Comparison of ENCODE assay signal across 24 mouse cellular contexts in the genomic region with DNA sequence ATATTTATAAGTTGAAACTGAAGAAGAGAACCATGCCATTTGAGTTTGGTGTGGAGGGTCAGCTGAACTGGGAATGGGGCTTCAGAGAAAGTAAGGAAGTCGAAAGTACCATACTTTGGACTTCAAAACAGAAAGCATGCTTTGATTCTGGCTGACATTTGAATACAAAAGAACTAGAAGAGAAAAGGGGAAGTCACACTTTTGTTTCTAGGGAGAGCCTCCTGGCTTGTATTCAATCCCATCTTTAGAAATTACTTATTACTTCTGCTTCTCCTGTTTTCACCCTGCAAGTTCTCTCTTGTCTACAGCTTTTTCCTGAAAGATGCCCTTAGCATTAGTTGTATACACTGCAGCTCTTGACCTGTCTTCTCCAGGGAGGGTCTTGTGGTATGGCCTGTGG. TPM values are rescaled to one million over a fixed set of nuclear protein-coding genes. Genes with fewer than 3 reads are reported as not detected.
A peak's percentile ranks its signal among the peaks of the same experiment; 100 is the strongest.
DNase-seq lines count a peak whose midpoint lies in the region; ATAC-seq and TF ChIP-seq lines count a peak whose summit lies in the region.
"Had no signal": no experiment of that assay in that cellular context is flagged by ENCODE, and none has a peak within 500 bp of the region (broad histone marks: within the 10 kb centered on the region; RNA-seq: fewer than 3 reads in every experiment).

No protein-coding gene starts in this region.

- DNase-seq in midbrain, embryonic 11.5 days (ENCODE audit: low spot score, missing footprints) = peak; percentile 73
- no peak for DNase-seq in c-Kit-positive CD71-positive TER-119-positive erythroid progenitor cells, embryonic 14.5 days (ENCODE audit: low spot score)
- no peak for DNase-seq in hindbrain, embryonic 11.5 days (ENCODE audit: low spot score)
- no peak for DNase-seq in cerebellum, adult 18-20 months
- DNase-seq: adrenal gland, adult 8-10 months; adrenal gland, postnatal 36 days; cerebellum, adult 2 months; cerebellum, postnatal 10 days; embryo, embryonic 11 days; gastrocnemius, adult 2 months; gastrocnemius, postnatal 25 days; heart, adult 18-20 months; heart, postnatal 14 days had no signal

- ATAC-seq in midbrain, embryonic 11.5 days (ENCODE audit: low FRiP score) = no peak
- ATAC-seq in midbrain, embryonic 16.5 days = no peak
- ATAC-seq in hindbrain, embryonic 11.5 days (ENCODE audit: low FRiP score) = no peak
- ATAC-seq: forebrain, embryonic 14.5 days; inflammation-experienced regulatory T-cells, adult 6 months had no signal

- H3K4me2 ChIP-seq in midbrain, embryonic 11.5 days = no peak overlapping the region
- no peak overlapping the region for H3K4me2 ChIP-seq in midbrain, embryonic 16.5 days (ENCODE audit: low read length)
- no peak overlapping the region for H3K4me2 ChIP-seq in hindbrain, embryonic 11.5 days (replicated peaks; ENCODE audit: low read depth, low read length)
- H3K4me2 ChIP-seq: embryonic facial prominence, embryonic 15.5 days; heart, embryonic 15.5 days; hindbrain, embryonic 15.5 days had no signal

- no peak overlapping the region for H3K27ac ChIP-seq in midbrain, embryonic 11.5 days (ENCODE audit: low read depth, low read length)
- no peak overlapping the region for H3K27ac ChIP-seq in midbrain, embryonic 16.5 days (ENCODE audit: low read length)
- peak overlapping the region; percentile 46; the same call in 1 of the 2 replicates for H3K27ac ChIP-seq in bone marrow, adult 2 months (ENCODE audit: control insufficient read depth, insufficient read depth, low read depth, low read length, poor library complexity)
- H3K27ac ChIP-seq in macrophage = peak overlapping the region; percentile 45
- no peak overlapping the region for H3K27ac ChIP-seq in hindbrain, embryonic 11.5 days (ENCODE audit: low read depth, low read length)
- H3K27ac ChIP-seq: embryonic facial prominence, embryonic 15.5 days; forebrain, embryonic 10.5 days; gastrocnemius, adult 2 months; heart, embryonic 10.5 days; heart, embryonic 15.5 days; hindbrain, embryonic 15.5 days had no signal

- TF ChIP-seq POLR2A in bone marrow, adult 2 months (IDR thresholded peaks at IDR 0.05; ENCODE audit: borderline replicate concordance, control insufficient read depth, low read depth, low read length) = no peak

- no peak overlapping the region for H3K4me3 ChIP-seq in midbrain, embryonic 11.5 days (ENCODE audit: low read depth, low read length)
- H3K4me3 ChIP-seq in midbrain, embryonic 16.5 days (ENCODE audit: low read depth, low read length) = no peak overlapping the region
- H3K4me3 ChIP-seq in bone marrow, adult 2 months (replicated peaks; ENCODE audit: control insufficient read depth, low read depth, low read length) = no peak overlapping the region
- no peak overlapping the region for H3K4me3 ChIP-seq in macrophage (ENCODE audit: inconsistent target)
- H3K4me3 ChIP-seq in hindbrain, embryonic 11.5 days (ENCODE audit: low read depth, low read length) = no peak overlapping the region
- H3K4me3 ChIP-seq: embryonic facial prominence, embryonic 15.5 days; erythroblast, embryonic 14.5 days; forebrain, embryonic 10.5 days; gastrocnemius, adult 2 months; heart, embryonic 10.5 days; heart, embryonic 15.5 days; hindbrain, embryonic 15.5 days had no signal

- no peaks in the 10 kb centered on the region for H3K27me3 ChIP-seq in midbrain, embryonic 11.5 days (ENCODE audit: control insufficient read depth, insufficient read depth, low read length)
- H3K27me3 ChIP-seq in midbrain, embryonic 16.5 days (ENCODE audit: control insufficient read depth, insufficient read depth, low read depth, low read length) = no peaks in the 10 kb centered on the region
- no peaks in the 10 kb centered on the region for H3K27me3 ChIP-seq in hindbrain, embryonic 11.5 days (ENCODE audit: control insufficient read depth, insufficient read depth, low read length)
- H3K27me3 ChIP-seq: embryonic facial prominence, embryonic 15.5 days; heart, embryonic 15.5 days; hindbrain, embryonic 15.5 days had no signal

- WGBS in midbrain, embryonic 11.5 days = 78% methylated on average over 1 of the region's 1 CpGs
- 74% methylated on average over 1 of the region's 1 CpGs for WGBS in midbrain, embryonic 16.5 days
- 7% methylated on average over 1 of the region's 1 CpGs for WGBS in bone marrow, adult 2 months
- 0% methylated on average over 1 of the region's 1 CpGs for WGBS in macrophage (ENCODE audit: missing documents)
- WGBS in hindbrain, embryonic 11.5 days = 72% methylated on average over 1 of the region's 1 CpGs

- no peaks in the 10 kb centered on the region for H3K9me3 ChIP-seq in midbrain, embryonic 11.5 days (ENCODE audit: control insufficient read depth, low read length)
- no peaks in the 10 kb centered on the region for H3K9me3 ChIP-seq in midbrain, embryonic 16.5 days (replicated peaks; ENCODE audit: control insufficient read depth, low read length, poor library complexity, severe bottlenecking)
- H3K9me3 ChIP-seq in hindbrain, embryonic 11.5 days (ENCODE audit: control insufficient read depth, low read length) = no peaks in the 10 kb centered on the region
- H3K9me3 ChIP-seq: embryonic facial prominence, embryonic 15.5 days; forebrain, embryonic 10.5 days; heart, embryonic 10.5 days; heart, embryonic 15.5 days; hindbrain, embryonic 15.5 days had no signal

- TF ChIP-seq CTCF in bone marrow, adult 2 months (IDR thresholded peaks at IDR 0.05; ENCODE audit: control insufficient read depth, insufficient read depth, low read length) = no peak

- peaks cover 38% of the 10 kb centered on the region for H3K36me3 ChIP-seq in midbrain, embryonic 11.5 days (ENCODE audit: control insufficient read depth, insufficient read depth, low read length)
- peaks cover 43% of the 10 kb centered on the region for H3K36me3 ChIP-seq in midbrain, embryonic 16.5 days (ENCODE audit: control insufficient read depth, insufficient read depth, low read length)
- H3K36me3 ChIP-seq in macrophage (ENCODE audit: inconsistent target) = peaks cover 47% of the 10 kb centered on the region
- H3K36me3 ChIP-seq in hindbrain, embryonic 11.5 days (ENCODE audit: control insufficient read depth, insufficient read depth, low read length) = peaks cover 12% of the 10 kb centered on the region; the same call in 1 of the 2 replicates

- H3K79me2 ChIP-seq in macrophage (ENCODE audit: inconsistent target) = peaks cover 57% of the 10 kb centered on the region

- no peaks in the 10 kb centered on the region for H3K4me1 ChIP-seq in midbrain, embryonic 11.5 days (ENCODE audit: control insufficient read depth, insufficient read depth, low read length)
- H3K4me1 ChIP-seq in midbrain, embryonic 16.5 days (ENCODE audit: control insufficient read depth, insufficient read depth, low read length) = no peaks in the 10 kb centered on the region
- H3K4me1 ChIP-seq in bone marrow, adult 2 months (ENCODE audit: control insufficient read depth, insufficient read depth, low read length) = peaks cover 7% of the 10 kb centered on the region
- no peaks in the 10 kb centered on the region for H3K4me1 ChIP-seq in hindbrain, embryonic 11.5 days (replicated peaks; ENCODE audit: control insufficient read depth, insufficient read depth, low read length)
- H3K4me1 ChIP-seq: embryonic facial prominence, embryonic 15.5 days; forebrain, embryonic 10.5 days; heart, embryonic 10.5 days; heart, embryonic 15.5 days; hindbrain, embryonic 15.5 days had no signal

- no peak overlapping the region for H3K9ac ChIP-seq in midbrain, embryonic 11.5 days (ENCODE audit: low read length)
- no peak overlapping the region for H3K9ac ChIP-seq in midbrain, embryonic 16.5 days (ENCODE audit: low read depth, low read length)
- H3K9ac ChIP-seq in hindbrain, embryonic 11.5 days (ENCODE audit: low read depth, low read length) = no peak overlapping the region
- H3K9ac ChIP-seq: embryonic facial prominence, embryonic 15.5 days; heart, embryonic 15.5 days; hindbrain, embryonic 15.5 days had no signal

RNA-seq across cellular contexts. Expression of gene Dnajc5, which starts 27.9 kb away (rescaled TPM):
- 93.6 and 102 TPM in 2 replicates for polyA plus RNA-seq in midbrain, embryonic 11.5 days (2014; fragmentation: Nextera tagmentation; extraction: Ambion mirVana)
- 291 and 302 TPM in 2 replicates for polyA plus RNA-seq in midbrain, embryonic 16.5 days (2015; fragmentation: Nextera tagmentation; extraction: Ambion mirVana)
- polyA plus RNA-seq in bone marrow, adult 2 months (2011; ENCODE audit: insufficient read depth, insufficient read length, low replicate concordance, missing spikeins) = 24.4 and 43.8 TPM in 2 replicates
- total RNA-seq in macrophage (2018; cell fraction: chromatin; rRNA removed) = 10 to 100 TPM; 29.2 to 86.1 (median 54.2) TPM
- total RNA-seq in macrophage (2018; cell fraction: cytosol; rRNA removed) = 10 to 100 TPM; 58.1 to 91.1 (median 76.6) TPM
- total RNA-seq in macrophage (2018; cell fraction: nucleus; rRNA removed) = 100 to 1,000 TPM in 4 of 26 experiments, 10 to 100 TPM in 22; 47.9 to 113 (median 73.1) TPM
- polyA plus RNA-seq in macrophage (2018) = 50.7 to 68.7 TPM (median 60.0 TPM) in 3 replicates
- polyA plus RNA-seq in hindbrain, embryonic 11.5 days (2014; fragmentation: Nextera tagmentation; extraction: Ambion mirVana) = 97.1 and 104 TPM in 2 replicates

RNA-seq across cellular contexts. Expression of gene Uckl1, which starts 36.5 kb away (rescaled TPM):
- 46.4 and 50.2 TPM in 2 replicates for polyA plus RNA-seq in midbrain, embryonic 11.5 days (2014; fragmentation: Nextera tagmentation; extraction: Ambion mirVana)
- polyA plus RNA-seq in midbrain, embryonic 16.5 days (2015; fragmentation: Nextera tagmentation; extraction: Ambion mirVana) = 71.2 and 76.0 TPM in 2 replicates
- 36.5 and 129 TPM in 2 replicates for polyA plus RNA-seq in bone marrow, adult 2 months (2011; ENCODE audit: insufficient read depth, insufficient read length, low replicate concordance, missing spikeins)
- 100 to 1,000 TPM; 122 to 491 (median 295) TPM for total RNA-seq in macrophage (2018; cell fraction: chromatin; rRNA removed)
- 10 to 100 TPM; 23.5 to 49.1 (median 30.0) TPM for total RNA-seq in macrophage (2018; cell fraction: cytosol; rRNA removed)
- 100 to 1,000 TPM in 21 of 26 experiments, 10 to 100 TPM in 5; 82.3 to 303 (median 162) TPM for total RNA-seq in macrophage (2018; cell fraction: nucleus; rRNA removed)
- polyA plus RNA-seq in macrophage (2018) = 32.9 to 57.2 TPM (median 33.9 TPM) in 3 replicates
- polyA plus RNA-seq in hindbrain, embryonic 11.5 days (2014; fragmentation: Nextera tagmentation; extraction: Ambion mirVana) = 54.1 and 57.7 TPM in 2 replicates

RNA-seq across cellular contexts. Expression of gene Prpf6, which starts 43.4 kb away (rescaled TPM):
- polyA plus RNA-seq in midbrain, embryonic 11.5 days (2014; fragmentation: Nextera tagmentation; extraction: Ambion mirVana) = 77.0 and 82.6 TPM in 2 replicates
- 59.7 and 64.6 TPM in 2 replicates for polyA plus RNA-seq in midbrain, embryonic 16.5 days (2015; fragmentation: Nextera tagmentation; extraction: Ambion mirVana)
- 15.7 and 27.7 TPM in 2 replicates for polyA plus RNA-seq in bone marrow, adult 2 months (2011; ENCODE audit: insufficient read depth, insufficient read length, low replicate concordance, missing spikeins)
- total RNA-seq in macrophage (2018; cell fraction: chromatin; rRNA removed) = 100 to 1,000 TPM in 2 of 26 experiments, 10 to 100 TPM in 24; 38.7 to 108 (median 60.6) TPM
- total RNA-seq in macrophage (2018; cell fraction: cytosol; rRNA removed) = 10 to 100 TPM; 28.1 to 46.4 (median 36.0) TPM
- 10 to 100 TPM; 31.5 to 58.8 (median 42.5) TPM for total RNA-seq in macrophage (2018; cell fraction: nucleus; rRNA removed)
- polyA plus RNA-seq in macrophage (2018) = 34.2 to 55.4 TPM (median 34.6 TPM) in 3 replicates
- polyA plus RNA-seq in hindbrain, embryonic 11.5 days (2014; fragmentation: Nextera tagmentation; extraction: Ambion mirVana) = 66.5 and 78.1 TPM in 2 replicates

RNA-seq across cellular contexts. Expression of gene Zfp512b, which starts 44.4 kb away (rescaled TPM):
- polyA plus RNA-seq in midbrain, embryonic 11.5 days (2014; fragmentation: Nextera tagmentation; extraction: Ambion mirVana) = 24.6 and 27.0 TPM in 2 replicates
- polyA plus RNA-seq in midbrain, embryonic 16.5 days (2015; fragmentation: Nextera tagmentation; extraction: Ambion mirVana) = 70.0 and 78.0 TPM in 2 replicates
- 12.6 and 31.9 TPM in 2 replicates for polyA plus RNA-seq in bone marrow, adult 2 months (2011; ENCODE audit: insufficient read depth, insufficient read length, low replicate concordance, missing spikeins)
- 100 to 1,000 TPM in 4 of 26 experiments, 10 to 100 TPM in 22; 19.9 to 129 (median 61.5) TPM for total RNA-seq in macrophage (2018; cell fraction: chromatin; rRNA removed)
- total RNA-seq in macrophage (2018; cell fraction: cytosol; rRNA removed) = 10 to 100 TPM in 10 of 26 experiments, 1 to 10 TPM in 16; 4.3 to 17.0 (median 9.1) TPM
- total RNA-seq in macrophage (2018; cell fraction: nucleus; rRNA removed) = 10 to 100 TPM in 25 of 26 experiments, 1 to 10 TPM in 1; 9.3 to 85.8 (median 32.2) TPM
- polyA plus RNA-seq in macrophage (2018) = 6.0 to 12.6 TPM (median 6.7 TPM) in 3 replicates
- 25.4 and 30.8 TPM in 2 replicates for polyA plus RNA-seq in hindbrain, embryonic 11.5 days (2014; fragmentation: Nextera tagmentation; extraction: Ambion mirVana)

RNA-seq across cellular contexts. Expression of gene Samd10, which starts 50.8 kb away (rescaled TPM):
- polyA plus RNA-seq in midbrain, embryonic 11.5 days (2014; fragmentation: Nextera tagmentation; extraction: Ambion mirVana) = 63.4 and 64.4 TPM in 2 replicates
- 213 and 216 TPM in 2 replicates for polyA plus RNA-seq in midbrain, embryonic 16.5 days (2015; fragmentation: Nextera tagmentation; extraction: Ambion mirVana)
- 0.75 and 6.5 TPM in 2 replicates for polyA plus RNA-seq in bone marrow, adult 2 months (2011; ENCODE audit: insufficient read depth, insufficient read length, low replicate concordance, missing spikeins)
- 1 to 10 TPM in 19 of 26 experiments, under 1 TPM in 3, not detected in 4; 0.37 to 8.2 (median 1.9) TPM for total RNA-seq in macrophage (2018; cell fraction: chromatin; rRNA removed)
- 1 to 10 TPM; 2.0 to 5.1 (median 4.0) TPM for total RNA-seq in macrophage (2018; cell fraction: cytosol; rRNA removed)
- total RNA-seq in macrophage (2018; cell fraction: nucleus; rRNA removed) = 1 to 10 TPM in 21 of 26 experiments, under 1 TPM in 5; 0.30 to 6.7 (median 2.1) TPM
- polyA plus RNA-seq in macrophage (2018) = 2.1 to 3.8 TPM (median 2.8 TPM) in 3 replicates
- polyA plus RNA-seq in hindbrain, embryonic 11.5 days (2014; fragmentation: Nextera tagmentation; extraction: Ambion mirVana) = 75.9 and 77.7 TPM in 2 replicates
- polyA plus RNA-seq: erythroblast, embryonic 14.5 days had no signal

Comparison
In these comparisons a context has a peak if more than half of its experiments do, and no peak if none do; other contexts are left out.
1. H3K27ac ChIP-seq: peak in bone marrow, adult 2 months (single experiment) and macrophage (single experiment); none in midbrain, embryonic 11.5 days (single experiment), midbrain, embryonic 16.5 days (single experiment) and hindbrain, embryonic 11.5 days (single experiment).